Mouse (Mus musculus) forebrain, embryonic 11.5 days (tissue): ENCODE results near the gene Enpep. TPM values are rescaled to one million over a fixed set of nuclear protein-coding genes. Genes with fewer than 3 reads are reported as not detected.

Source experiments
- ATAC-seq: fragments of 200-750 bp; cut with Nextera tagmentation; replicated peaks from 2 replicates; pipeline ENCODE4 v1.8.0; 2017; ENCODE audit warnings: moderate TSS enrichment; ENCODE audit not compliant: low FRiP score
- DNase-seq: peaks from one replicate; pipeline ENCODE4 v3.0.0-alpha.2; 2017; ENCODE audit warnings: low spot score
- H3K27ac ChIP-seq: fragments of 300-500 bp; sonication (generic); 2 replicates; pipeline ENCODE4 v1.5.1; 2014; ENCODE audit warnings: low read depth, low read length
- H3K27me3 ChIP-seq: fragments of 300-500 bp; sonication (generic); 2 replicates; pipeline ENCODE4 v1.6.1; 2014; ENCODE audit warnings: mild to moderate bottlenecking, low read length, mixed read lengths; ENCODE audit not compliant: control insufficient read depth, insufficient read depth
- H3K36me3 ChIP-seq: fragments of 300-500 bp; sonication (generic); 2 replicates; pipeline ENCODE4 v1.6.1; 2014; ENCODE audit warnings: mild to moderate bottlenecking, low read length, moderate library complexity, mixed read lengths; ENCODE audit not compliant: control insufficient read depth, insufficient read depth
- H3K4me1 ChIP-seq: fragments of 300-500 bp; sonication (generic); replicated peaks from 2 replicates; pipeline ENCODE4 v1.6.1; 2014; ENCODE audit warnings: low read length, mixed read lengths; ENCODE audit not compliant: control insufficient read depth, insufficient read depth
- H3K4me2 ChIP-seq: fragments of 300-500 bp; sonication (generic); 2 replicates; pipeline ENCODE4 v1.6.1; 2014; ENCODE audit warnings: low read depth, mild to moderate bottlenecking, low read length, moderate library complexity, mixed read lengths; ENCODE audit not compliant: severe bottlenecking
- H3K4me3 ChIP-seq: fragments of 300-500 bp; sonication (generic); 2 replicates; pipeline ENCODE4 v1.5.1; 2014; ENCODE audit warnings: low read depth, low read length
- H3K9ac ChIP-seq: fragments of 300-500 bp; sonication (generic); 2 replicates; pipeline ENCODE4 v1.6.1; 2014; ENCODE audit warnings: low read length
- H3K9me3 ChIP-seq: fragments of 300-500 bp; sonication (generic); 2 replicates; pipeline ENCODE4 v1.6.1; 2016; ENCODE audit warnings: low read length, mixed read lengths; ENCODE audit not compliant: control insufficient read depth
- WGBS: fragments of 180-500 bp; shearing (Covaris S2); extraction: QIAGEN DNeasy Blood & Tissue Kit; methylation state at CpG from one replicate; pipeline ENCODE4 v1.1.7; 2014; 5-methylcytosine and 5-hydroxymethylcytosine counted together
- polyA plus RNA-seq: library from polyadenylated mRNA; unstranded; fragments of >200 nt; fragmentation: Nextera tagmentation; extraction: Ambion mirVana; gene quantifications from 2 replicates; pipeline ENCODE4 v1.2.1, GENCODE M21; 2014

Enpep gene
- polyA plus RNA-seq, 1 experiment from 2014 or later: 0.39 TPM

DNA sequence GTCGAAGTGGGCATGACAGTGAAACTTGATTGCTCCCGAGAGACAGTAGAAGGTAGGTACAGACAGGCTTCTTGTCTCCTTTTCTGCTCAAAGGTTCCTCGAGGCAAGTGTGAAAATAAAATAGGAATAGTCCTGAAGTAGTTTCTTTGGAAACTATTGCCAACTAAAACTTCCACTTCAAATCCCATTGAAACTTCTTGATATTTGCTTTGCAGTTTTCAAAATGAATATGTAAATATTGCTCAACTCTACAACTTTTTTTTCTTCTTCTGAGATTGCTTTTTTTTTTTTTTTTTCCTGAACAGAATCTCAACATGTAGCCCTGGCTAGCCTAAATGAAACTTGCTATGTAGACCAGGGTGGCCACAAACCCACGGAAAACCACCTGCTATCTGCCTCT lies 21.4 kb upstream of the Enpep start:
- Histone ChIP-seq H3K9me3 (no peaks in the 10 kb centered on the region), H3K27ac (no peak overlapping the region), H3K36me3 (no peaks in the 10 kb centered on the region), H3K9ac (no peak overlapping the region), H3K4me1 (no peaks in the 10 kb centered on the region), H3K27me3 (no peaks in the 10 kb centered on the region), H3K4me3 (no peak overlapping the region), H3K4me2 (no peak overlapping the region)
- DNase-seq (no peak), ATAC-seq (no peak)
- WGBS: 84% methylated on average over 4 of the region's 4 CpGs

DNA sequence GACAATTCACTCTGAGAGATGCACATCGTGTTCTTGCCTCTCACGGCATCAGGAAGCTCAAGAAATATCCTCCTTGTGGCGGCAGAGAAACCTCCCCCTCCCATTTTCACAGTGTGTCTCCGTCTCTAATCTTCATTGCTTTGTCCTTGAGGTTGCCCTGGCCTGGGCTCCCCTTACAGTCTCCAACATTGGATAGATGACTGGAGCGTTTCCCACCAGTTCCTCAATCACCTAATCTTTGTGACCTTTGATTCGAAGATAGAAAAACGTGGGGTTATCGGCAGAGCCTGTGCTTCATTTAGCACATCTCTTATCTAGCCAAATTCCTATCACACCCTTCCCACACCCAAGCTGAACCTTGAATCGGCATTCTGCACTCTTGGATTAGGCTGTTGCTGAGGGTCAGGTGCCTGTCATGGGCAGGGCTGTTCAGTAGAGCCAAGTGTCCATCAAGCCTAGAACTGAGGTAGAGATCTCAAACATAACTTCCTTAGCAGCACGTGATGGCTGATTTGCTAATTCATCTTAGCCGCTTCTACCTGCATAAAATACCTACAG lies 18.9 kb upstream of the Enpep start:
- Histone ChIP-seq H3K4me3 (no peak overlapping the region), H3K9ac (no peak overlapping the region), H3K27ac (no peak overlapping the region), H3K4me2 (no peak overlapping the region), H3K27me3 (no peaks in the 10 kb centered on the region), H3K9me3 (no peaks in the 10 kb centered on the region), H3K4me1 (no peaks in the 10 kb centered on the region), H3K36me3 (no peaks in the 10 kb centered on the region)
- no peak for ATAC-seq
- 84% methylated on average over 11 of the region's 11 CpGs for WGBS
- no peak for DNase-seq

DNA sequence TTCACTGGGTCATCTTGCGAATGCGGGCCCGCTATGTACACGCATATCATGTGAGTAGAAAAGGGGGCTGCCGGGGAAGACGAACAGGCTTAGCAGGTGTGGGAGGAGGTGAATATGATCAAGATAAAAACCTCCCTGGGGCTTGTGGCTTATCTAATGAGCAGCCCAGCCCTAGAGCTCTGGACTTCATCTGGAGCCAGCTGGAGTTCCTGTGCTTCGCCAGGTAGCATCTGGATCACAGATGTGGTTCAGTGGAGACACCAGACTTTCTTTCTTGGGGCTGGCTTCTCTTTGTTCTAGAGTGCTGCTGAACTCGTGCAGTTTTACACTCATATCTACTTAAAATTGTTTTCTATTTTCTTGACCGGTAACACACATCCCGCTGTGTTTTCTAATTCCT lies 14.8 kb upstream of the Enpep start:
- no peak overlapping the region for H3K4me3 ChIP-seq
- no peak overlapping the region for H3K27ac ChIP-seq
- H3K27me3 ChIP-seq: no peaks in the 10 kb centered on the region
- H3K9ac ChIP-seq: no peak overlapping the region
- no peak overlapping the region for H3K4me2 ChIP-seq
- DNase-seq (no peak), ATAC-seq (no peak)
- 90% methylated on average over 10 of the region's 10 CpGs for WGBS
- no peaks in the 10 kb centered on the region for H3K9me3 ChIP-seq
- H3K36me3 ChIP-seq: no peaks in the 10 kb centered on the region
- H3K4me1 ChIP-seq: no peaks in the 10 kb centered on the region

DNA sequence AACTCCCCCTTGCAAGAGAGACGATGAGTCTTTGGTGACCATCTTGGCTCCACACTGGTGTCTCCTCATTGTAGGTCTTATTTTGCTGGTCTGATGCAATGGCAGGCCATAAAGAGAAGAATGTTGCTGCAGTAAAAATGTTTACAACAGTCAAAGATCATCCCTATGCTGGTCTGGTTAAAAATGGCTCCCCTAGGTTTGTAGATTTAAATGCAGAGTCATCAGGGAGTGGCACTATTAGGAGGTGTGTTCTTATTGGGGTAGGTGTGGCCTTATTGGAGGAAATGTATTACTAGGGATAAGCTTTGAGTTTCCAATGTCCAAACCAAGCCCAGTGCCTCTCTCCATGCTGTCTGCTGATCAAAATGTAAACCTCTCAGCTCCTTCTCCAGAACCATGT lies 10.2 kb upstream of the Enpep start:
- H3K9me3 ChIP-seq: no peaks in the 10 kb centered on the region
- no peak overlapping the region for H3K4me3 ChIP-seq
- H3K9ac ChIP-seq: no peak overlapping the region
- H3K4me1 ChIP-seq: no peaks in the 10 kb centered on the region
- WGBS: 91% methylated on average over 1 of the region's 1 CpGs
- ATAC-seq (no peak), DNase-seq (no peak)
- no peaks in the 10 kb centered on the region for H3K27me3 ChIP-seq
- no peak overlapping the region for H3K4me2 ChIP-seq
- H3K27ac ChIP-seq: no peak overlapping the region
- H3K36me3 ChIP-seq: no peaks in the 10 kb centered on the region

- Histone ChIP-seq H3K9me3 (no peaks in the 10 kb centered on the region), H3K36me3 (no peaks in the 10 kb centered on the region), H3K27me3 (no peaks in the 10 kb centered on the region), H3K4me1 (no peaks in the 10 kb centered on the region), H3K9ac (no peak overlapping the region), H3K27ac (no peak overlapping the region), H3K4me3 (no peak overlapping the region), H3K4me2 (no peak overlapping the region)
- ATAC-seq: no peak
- DNase-seq: no peak
Measured at GRCm38 (mm10) chr3:129341066-129341465, 8.5 kb upstream of the Enpep start.

- Histone ChIP-seq H3K4me2 (no peak overlapping the region), H3K27ac (no peak overlapping the region), H3K9ac (no peak overlapping the region), H3K36me3 (no peaks in the 10 kb centered on the region), H3K4me3 (no peak overlapping the region), H3K4me1 (no peaks in the 10 kb centered on the region), H3K9me3 (no peaks in the 10 kb centered on the region), H3K27me3 (no peaks in the 10 kb centered on the region)
- no peak for DNase-seq
- ATAC-seq: no peak
- WGBS: 52% methylated on average over 14 of the region's 14 CpGs
Measured at GRCm38 (mm10) chr3:129338296-129339091, 6.0 kb upstream of the Enpep start.

- no peak overlapping the region for H3K27ac ChIP-seq
- H3K27me3 ChIP-seq: no peaks in the 10 kb centered on the region
- H3K4me1 ChIP-seq: no peaks in the 10 kb centered on the region
- H3K36me3 ChIP-seq: no peaks in the 10 kb centered on the region
- H3K4me3 ChIP-seq: no peak overlapping the region
- DNase-seq (no peak), ATAC-seq (no peak)
- WGBS: 84% methylated on average over 7 of the region's 7 CpGs
- no peak overlapping the region for H3K9ac ChIP-seq
- H3K4me2 ChIP-seq: no peak overlapping the region
- H3K9me3 ChIP-seq: no peaks in the 10 kb centered on the region
Measured at GRCm38 (mm10) chr3:129332142-129332541, 378 bp downstream of the Enpep start.

GRCm38 (mm10) chr3:129331427-129331826 lies 1.1 kb downstream of the Enpep start:
- Histone ChIP-seq H3K9ac (no peak overlapping the region), H3K9me3 (no peaks in the 10 kb centered on the region), H3K27me3 (no peaks in the 10 kb centered on the region), H3K4me2 (no peak overlapping the region), H3K4me3 (no peak overlapping the region), H3K4me1 (no peaks in the 10 kb centered on the region), H3K36me3 (no peaks in the 10 kb centered on the region), H3K27ac (no peak overlapping the region)
- ATAC-seq: no peak
- 92% methylated on average over 6 of the region's 6 CpGs for WGBS
- DNase-seq: no peak

DNA sequence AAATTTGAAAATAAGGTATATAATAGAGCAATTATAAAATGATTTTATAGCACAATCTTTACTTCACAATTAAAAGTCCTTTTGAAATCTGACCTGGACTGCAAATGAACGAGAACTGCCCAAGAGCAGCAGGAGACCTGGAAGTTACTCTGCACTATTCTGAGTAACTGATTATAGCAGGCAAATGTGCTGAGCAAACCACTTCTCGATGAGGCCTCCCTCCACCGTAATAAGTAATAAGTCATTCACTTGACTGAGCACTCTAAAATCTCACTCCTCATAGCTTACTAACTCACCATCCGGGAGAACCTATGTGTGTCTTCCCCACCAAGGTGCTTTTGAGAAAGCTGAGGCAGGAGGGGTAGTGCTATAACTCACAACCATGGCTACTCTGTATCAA lies 4.5 kb downstream of the Enpep start:
- Histone ChIP-seq H3K4me3 (no peak overlapping the region), H3K27me3 (no peaks in the 10 kb centered on the region), H3K36me3 (no peaks in the 10 kb centered on the region), H3K4me1 (no peaks in the 10 kb centered on the region), H3K9ac (no peak overlapping the region), H3K27ac (no peak overlapping the region), H3K9me3 (no peaks in the 10 kb centered on the region), H3K4me2 (no peak overlapping the region)
- 80% methylated on average over 4 of the region's 4 CpGs for WGBS
- DNase-seq (no peak), ATAC-seq (no peak)
